Mouse (Mus musculus): ENCODE results near the gene Samd4.

DNA sequence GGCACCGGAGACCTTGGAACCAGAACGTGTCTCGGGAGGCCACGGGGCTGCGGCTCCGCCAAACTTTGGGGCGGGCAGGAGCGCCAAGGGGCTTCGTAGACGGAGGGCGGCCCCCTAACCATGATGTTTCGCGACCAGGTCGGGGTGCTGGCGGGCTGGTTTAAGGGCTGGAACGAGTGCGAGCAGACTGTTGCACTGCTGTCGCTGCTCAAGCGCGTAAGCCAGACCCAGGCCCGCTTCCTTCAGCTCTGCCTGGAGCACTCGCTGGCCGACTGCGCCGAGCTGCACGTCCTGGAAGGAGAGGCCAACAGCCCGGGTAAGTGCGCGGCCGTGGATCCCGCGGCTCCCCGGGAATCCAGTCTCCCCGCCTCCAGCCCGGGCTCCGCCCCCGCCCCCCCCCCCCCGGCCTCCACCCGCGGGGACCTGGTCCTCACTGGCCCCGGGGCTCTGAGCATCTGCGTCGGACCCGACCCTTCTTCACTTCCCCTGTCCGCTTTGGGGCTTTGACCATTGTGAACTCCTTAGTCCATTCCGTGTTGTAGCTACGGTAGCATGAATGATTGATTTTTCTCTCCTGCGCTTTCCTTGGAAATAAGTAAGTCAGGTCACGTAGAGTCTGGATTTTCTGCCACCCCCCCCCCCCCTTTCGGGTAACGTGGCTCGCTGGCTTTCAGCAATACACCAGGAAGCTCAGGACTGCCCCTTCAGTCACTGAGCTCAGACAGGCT lies 2.2 kb downstream of the Samd4 start:
- TF ChIP-seq CTCF (IDR thresholded peaks at IDR 0.05; ENCODE audit: low read depth, low read length) (no peak), POLR2A (IDR thresholded peaks at IDR 0.05; ENCODE audit: insufficient read depth, low read length) (no peak)
